Mouse (Mus musculus) adipocyte (in vitro differentiated cells): ENCODE data around the gene Tmf1.

Source experiments
- DNase-seq: peaks from one replicate; pipeline ENCODE4 v3.0.0-alpha.2; 2016; ENCODE audit warnings: low spot score

The Tmf1 gene

DNA sequence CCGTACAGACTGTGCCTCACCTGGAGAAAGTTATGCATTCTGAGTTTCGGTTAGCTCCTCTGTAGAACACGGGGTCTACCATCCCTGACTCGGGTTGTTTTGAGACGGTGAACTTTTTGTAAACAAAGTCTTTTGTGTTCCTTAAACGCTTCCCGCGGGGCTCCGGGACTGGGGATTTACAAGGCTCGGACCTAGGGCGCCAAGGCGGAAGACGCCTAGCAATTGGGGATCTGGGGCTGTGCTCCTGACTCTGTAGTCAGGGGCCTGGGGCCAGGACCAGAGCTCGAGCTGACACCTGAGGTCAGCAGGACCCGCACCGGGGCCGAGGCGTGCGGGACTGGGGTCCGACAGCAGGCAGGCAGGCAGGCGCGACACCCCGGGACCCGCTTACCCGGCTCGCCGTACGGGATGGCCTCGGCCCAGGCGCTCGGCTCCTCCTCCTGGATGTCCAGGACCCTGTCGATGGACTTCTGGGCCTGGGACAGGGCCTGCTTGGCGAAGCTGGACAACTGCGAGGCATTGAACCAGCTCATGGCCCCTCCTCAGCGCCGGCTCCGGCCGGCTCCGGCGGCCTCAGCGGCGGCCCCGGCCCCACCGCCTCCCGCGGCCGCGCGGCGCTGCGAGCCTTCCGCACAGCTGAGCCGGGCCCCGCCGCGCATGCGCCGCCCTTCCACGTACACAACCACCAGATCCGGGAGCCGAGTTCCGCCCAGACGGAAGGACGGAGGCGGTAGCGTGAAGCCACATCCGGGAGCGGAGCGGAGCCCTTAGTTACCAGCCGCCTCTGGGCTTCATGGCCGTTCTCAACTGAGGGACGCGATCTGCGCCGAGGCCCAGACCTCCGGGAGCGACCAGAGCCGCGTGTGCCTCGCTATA is at the start of gene Tmf1:
Gene Tmf1 (minus strand): TSS at position 632 of the 876 bp plus-strand sequence.
- DNase-seq, result peak; percentile 98

DNA sequence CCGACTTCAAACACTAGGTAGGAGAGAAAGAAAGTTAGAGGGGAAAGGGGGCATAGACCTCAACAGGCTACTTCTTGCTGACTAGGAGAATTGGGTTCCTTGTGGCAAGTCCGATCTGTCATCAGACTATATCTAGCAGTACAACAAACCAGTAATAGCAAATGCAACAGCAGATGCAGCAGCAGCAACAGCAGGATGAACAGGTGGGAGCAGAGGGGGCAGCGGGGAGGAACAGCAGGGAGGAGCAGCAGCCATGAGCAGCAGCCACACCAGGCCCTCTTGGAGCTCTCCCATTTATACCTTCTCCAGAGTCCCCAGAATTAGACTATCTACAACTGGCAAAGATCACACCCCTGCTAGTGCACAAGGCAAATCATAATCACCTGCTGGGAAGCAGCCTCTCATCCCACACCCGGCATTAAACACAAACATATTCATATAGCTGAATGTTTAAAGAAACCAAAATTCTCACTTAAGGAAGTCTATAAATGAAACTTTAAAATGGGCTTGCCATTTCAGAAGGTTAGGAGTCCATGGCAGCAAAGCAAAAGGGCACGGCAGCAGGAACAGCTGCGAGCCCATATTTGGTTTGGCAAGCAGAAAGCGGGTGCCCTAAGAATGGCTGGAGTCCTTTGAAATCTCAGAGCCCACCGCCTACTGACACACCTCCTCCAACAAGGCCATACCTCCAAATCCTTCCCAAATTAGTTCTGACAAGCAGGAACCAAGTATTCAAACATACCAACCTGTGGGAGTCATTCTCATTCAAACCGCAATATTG is 48.3 kb upstream of the Tmf1 start:
- DNase-seq, result no peak

DNA sequence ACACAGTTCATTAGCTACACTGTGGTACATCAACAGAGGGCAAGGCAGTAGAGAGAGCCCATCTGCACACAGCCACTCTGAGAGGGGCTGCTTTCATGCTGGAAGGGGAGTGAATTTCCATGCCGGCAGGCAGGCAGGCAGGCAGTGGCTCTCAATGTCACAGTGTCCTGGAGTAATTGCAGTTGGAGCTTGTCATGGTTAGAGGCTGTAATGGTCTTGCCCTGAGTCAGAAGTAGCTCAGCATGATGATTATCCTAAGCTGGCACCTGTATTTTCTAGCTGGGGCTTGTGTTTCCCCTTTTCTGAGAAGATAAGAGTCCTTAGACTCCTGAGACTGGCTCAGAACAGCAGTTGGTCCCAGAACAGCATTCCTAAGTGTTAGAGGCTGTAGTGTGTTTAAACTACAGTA is 47.2 kb upstream of the Tmf1 start:
- DNase-seq, result no peak

DNA sequence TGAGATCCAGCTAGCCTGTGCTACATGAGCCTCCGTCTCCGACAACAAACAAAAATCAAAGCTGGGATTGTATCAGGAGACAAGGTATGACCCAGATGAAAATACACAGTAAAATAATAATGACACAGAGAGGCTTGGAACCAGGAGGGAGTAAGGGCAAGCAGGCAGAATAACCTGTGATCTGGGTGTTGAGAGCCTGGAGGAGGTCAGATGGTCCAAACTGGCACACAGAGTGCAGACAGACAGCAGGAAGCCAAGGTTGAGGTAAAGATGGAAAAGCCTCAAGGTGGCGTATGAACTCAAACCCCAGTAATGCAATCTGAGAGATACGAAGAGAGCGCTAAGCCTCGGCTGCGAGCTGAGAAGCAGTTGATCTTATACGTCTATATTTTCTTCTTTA is 45.6 kb upstream of the Tmf1 start:
- no peak for DNase-seq

DNA sequence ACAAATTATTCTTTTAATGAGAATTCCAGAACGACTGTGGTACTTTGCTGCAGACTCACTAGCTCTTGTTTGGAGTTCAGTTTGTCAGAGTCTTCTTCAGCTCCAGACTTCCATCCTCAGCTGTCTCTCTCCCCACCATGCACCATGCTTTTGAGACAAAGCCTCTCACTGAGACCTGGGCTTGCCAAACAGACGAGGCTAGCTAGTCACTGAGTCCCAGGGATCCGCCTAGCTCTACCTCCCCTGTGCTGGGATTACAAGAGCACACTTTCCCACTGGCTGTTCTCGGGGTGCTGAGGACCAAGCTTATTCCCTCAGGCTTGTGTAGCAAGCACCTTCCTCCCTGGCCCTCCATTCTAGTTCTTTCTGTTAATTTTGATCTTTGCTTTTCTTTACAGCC is 44.6 kb upstream of the Tmf1 start:
- no peak for DNase-seq

DNA sequence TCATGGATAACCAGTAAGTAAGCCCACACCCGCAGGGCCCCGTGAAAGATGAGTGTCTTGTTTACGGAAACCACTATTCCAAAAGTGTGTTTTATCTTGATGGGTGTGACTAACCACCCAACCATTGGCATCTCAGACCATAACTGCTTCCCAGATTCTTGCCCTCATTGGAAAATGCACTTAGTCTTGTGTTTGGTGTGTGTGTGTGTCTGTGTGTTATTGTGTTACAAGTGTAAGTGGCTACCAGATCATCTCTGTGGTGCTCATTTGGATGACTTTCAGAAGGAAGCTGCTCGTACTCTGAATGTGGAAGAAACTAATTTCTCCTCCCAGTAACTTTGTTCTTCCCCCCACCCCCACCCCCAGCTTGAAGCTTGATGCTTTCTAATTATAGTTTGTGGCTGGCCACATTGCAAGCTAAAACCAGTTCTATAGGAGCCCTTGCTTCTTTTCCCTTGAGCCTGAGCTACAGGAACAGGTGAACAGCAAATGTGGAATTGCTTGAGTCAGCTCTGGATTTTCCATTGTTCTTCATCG is 44.1 kb upstream of the Tmf1 start:
- no peak for DNase-seq

DNA sequence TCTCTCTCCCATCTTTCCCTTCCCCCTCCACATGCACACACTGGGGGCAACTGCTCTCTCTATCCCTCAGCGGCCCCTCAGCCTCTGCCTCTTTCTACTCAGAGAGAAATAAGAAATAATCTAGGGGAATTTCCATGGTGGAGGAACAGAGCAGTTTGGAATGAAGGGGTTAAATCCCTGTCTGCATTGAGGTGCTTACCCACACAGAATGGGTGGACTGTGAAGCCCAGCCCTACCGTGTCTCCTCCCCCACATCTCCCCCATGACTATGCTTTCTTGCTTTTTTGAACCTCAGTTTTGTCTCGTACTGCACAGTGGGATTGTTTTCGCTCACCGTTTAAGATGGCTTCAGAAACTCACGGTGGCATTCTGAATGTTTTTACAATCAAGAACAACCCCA is 43.4 kb upstream of the Tmf1 start:
- DNase-seq, result no peak

DNA sequence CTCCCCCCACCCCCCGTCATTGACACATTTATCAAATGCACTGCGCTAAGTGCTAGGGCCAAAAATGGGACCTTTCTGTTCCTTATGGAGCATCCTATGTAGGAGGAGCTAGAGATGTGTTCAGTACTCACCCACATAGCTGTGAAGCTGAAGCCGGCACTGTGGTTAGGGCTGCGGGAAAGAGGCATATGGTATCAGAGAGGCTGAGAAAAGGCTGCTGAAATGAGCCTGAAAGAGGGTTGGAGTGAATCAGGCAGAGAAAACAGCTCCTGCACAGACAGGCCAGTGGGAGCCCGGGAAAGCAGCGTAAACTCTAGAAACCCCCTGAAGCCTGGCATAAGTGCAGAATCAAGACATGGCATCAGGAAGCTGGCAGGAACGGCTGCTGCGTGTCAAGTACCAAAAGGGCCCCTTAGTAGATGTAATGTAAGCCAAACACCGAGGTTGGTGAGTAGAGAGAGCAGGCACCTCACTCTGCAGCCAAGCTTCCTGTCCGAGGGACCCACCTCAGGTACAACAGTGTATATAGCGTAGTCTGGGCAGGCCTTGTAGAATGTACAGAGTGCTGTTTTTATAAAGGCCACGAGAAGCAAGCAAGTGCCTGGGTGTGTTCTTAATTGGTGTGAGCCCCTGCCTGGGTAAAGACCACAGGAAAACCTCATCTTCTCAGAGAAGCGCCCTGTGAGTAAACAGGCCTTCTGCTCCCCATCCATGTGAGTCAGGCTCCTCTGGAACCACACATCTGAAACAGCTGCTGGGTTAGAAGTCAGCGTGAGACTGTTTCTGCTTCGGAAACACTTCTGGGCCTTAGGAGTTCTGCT is 42.5 kb upstream of the Tmf1 start:
- no peak for DNase-seq

DNA sequence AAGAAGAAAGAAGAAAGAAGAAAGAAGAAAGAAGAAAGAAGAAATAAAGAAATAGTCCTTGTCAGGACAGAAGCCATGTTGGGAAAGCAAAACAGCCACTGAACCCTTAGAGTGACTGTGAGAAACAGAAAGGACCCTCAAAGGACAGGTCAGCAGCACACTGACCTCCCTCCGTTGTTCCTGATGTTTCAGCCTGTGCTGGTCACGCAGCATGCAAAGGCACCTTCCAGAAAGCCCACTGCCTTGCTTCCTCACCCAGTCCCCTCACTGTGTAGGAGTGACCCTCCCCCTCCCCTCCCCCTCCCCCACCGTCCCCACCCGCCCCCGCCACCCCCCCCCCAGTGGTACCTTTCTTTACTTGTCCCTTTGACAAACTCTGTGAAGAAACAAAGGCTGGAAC is 41.8 kb upstream of the Tmf1 start:
- no peak for DNase-seq

DNA sequence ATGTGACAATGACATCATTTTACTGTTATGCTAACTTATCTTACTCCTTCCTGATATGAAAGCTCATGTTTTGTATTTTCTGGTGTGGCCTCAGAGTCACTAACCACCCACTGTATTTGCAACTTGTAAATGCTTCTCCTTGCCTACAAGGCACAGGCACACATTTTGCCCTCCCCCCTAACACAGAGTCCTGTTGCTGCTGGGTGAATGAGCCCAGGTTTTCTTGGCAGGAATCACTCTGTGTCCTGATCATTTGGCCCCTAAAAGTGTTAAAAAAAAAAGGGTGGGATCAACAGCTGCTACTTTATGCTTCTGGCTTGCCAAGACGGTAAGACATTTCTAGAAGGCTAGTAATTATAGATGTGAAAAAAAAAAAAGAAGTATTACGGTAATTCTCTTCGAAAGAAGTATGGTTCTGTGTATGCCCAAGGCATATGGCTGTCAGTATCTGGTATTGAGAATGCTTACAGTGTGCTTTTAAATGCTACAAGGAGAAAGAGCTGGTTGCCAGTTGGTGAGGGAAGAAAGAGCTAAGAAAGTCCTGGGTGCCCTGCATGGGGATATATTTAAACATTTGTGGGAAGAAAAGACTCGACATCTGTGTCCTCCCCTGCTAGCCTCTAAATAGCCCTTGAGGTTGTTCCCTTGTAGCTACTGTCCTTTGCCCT is 37.4 kb upstream of the Tmf1 start:
- DNase-seq, result no peak

DNA sequence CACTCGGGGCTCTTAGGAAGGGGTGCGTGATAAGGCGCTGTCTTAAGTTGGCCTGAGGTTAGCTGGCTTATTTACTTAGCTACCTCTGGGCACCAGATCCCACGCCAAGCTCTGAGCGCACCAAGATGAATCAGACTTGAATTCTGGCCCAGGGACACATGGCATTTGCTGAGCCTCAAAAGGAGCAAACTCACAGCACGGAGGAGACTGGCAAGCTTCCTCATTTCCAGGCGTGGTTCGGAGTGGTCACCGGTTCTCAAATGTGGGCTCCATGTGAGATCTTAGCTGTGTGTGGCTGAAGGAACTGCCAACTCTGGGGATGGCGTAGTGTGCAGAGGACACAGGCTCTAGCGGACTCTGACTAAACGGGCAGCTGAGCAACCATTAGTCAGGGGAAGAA is 33.1 kb upstream of the Tmf1 start:
- peak; percentile 82 for DNase-seq

DNA sequence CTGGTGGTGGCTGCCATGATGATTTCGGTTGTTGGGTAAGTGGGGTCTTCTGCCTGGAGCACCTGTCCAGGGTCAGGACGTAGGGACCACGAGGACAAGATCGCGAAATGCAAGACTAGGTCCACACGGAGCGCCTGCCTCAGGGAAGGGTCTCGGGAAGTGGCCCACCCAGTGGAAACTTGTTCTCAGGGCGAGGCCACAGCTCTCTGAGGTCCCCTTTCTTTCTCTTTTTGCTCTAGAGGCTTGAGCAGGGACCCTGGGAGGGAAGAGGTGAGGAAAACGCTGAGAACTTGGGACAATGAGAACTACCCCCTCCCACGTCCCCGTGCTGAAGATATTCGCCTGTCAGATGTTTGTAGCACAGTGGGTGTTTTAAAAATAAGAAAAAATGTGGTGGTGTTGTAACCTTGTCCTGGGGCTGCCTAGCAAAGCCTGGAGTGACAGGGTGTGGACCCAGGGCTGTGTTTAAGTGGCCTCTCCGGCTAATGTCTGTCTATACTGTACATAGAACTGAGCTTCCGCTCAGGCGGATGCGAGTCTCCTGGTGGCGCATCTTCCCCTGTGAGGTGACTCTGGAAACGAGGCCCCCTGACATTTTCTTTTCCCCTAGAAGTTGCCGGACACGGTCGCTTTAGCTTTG is 32.2 kb upstream of the Tmf1 start:
- peak; percentile 50 for DNase-seq

DNA sequence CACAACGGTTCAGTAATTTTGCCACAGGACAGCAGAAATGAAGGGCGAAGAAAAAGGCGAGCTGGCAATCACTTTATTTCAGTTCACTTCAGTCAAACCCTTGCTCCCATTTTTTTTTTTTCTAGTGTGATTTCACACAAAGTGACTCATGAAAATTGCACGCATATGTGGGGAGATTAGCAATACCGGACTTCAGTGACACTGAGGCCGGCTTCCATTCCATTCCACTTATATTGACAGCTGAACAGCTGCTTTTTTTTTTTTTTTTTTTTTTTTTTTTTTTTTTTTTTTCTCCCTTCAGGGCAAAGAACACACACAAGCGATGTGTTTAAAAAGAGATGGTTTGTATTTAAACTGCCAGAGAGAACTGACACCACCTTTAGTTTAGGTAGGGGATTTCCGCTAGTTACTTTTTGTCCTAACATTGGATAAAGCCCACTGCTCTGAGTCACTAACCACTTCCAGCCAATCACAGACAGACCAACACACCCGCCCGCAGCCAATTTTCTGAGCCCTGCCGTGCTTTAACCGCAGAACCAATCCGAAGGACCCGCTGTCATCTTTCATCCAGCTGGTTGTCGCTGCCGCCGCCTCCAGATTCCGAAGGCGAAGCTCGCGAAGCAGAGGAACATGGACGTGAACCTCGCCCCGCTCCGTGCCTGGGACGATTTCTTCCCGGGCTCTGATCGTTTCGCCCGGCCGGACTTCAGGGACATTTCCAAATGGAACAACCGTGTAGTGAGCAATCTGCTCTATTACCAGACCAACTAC is 31.5 kb upstream of the Tmf1 start, which contains the start of gene Arl6ip5:
Gene Arl6ip5 (plus strand): TSS at position 499 of the 771 bp plus-strand sequence.
- peak; percentile 98 for DNase-seq

DNA sequence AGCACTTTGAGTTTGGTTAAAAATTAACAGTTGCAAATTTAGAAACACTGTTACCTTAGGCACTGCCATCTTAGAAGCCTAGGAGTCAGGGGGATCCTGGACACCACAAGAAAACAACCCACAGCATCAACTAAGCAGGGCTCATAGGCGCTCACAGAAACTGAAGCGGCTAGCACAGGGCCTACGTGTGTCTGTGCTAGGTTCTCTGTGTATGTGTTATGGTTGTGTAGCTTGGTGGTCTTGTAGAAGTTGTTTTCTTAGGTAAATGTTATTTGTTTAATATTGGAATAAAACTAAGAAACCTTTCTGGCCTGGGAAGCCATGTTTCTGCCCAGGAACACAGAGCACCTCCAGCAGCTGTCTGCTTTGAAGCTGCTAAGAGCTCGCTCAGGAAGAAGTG is 30.8 kb upstream of the Tmf1 start:
- no peak for DNase-seq

DNA sequence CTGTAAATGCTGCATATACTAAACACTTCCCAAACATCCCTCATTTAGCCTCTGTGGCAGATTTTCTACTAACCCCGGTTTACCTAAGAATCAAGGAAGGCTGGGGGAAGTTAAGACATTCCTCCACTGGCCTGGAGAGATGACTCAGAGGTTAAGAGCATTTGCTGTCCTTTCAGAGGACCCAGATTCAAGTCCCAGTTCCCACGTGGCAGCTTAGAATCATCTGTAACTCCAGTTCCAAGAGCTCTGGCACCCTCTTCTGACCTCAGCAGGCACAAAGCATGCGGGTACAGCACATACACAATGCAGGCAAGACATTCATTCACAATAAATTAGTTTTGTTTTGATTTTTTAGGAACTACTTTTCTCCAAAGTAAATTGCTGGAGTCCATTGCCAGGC is 30.3 kb upstream of the Tmf1 start:
- peak; percentile 55 for DNase-seq

DNA sequence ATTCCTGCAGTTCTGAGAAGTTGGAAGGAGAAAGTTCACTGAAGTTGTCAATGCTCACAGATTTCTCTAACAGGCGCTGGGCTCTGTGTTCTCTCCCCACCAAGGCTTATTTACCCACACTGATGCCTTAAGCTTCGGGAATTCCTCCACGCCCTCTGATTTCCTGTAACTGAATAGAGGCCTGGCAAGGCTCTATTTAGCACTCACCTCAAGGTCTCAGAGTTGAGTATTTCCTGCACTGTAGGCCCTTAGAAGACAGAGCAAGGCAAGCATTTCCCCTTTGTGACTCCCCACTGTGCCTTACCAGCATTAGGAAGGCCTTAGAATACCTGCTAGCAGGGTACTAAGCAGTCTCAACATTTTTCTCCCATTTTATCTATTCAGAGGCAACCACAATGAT is 29.5 kb upstream of the Tmf1 start:
- no peak for DNase-seq

DNA sequence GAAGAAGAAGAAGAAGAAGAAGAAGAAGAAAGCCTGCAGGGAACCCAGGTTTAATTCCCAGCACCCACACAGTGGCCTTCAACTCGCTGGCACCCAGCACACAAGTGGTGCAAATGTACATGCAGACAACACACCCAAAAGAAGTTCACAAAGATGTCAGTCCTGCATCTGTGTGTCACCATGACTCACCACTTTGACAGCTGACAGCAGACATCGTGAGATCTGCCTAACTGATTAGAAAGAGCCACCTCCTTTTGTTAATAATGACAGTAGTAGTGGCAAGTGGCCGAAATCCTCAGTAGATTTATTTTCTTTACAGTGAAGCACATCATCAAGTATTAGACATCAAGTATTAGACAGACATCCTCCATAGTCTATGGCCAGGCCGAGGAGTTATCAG is 28.2 kb upstream of the Tmf1 start:
- DNase-seq, result no peak

DNA sequence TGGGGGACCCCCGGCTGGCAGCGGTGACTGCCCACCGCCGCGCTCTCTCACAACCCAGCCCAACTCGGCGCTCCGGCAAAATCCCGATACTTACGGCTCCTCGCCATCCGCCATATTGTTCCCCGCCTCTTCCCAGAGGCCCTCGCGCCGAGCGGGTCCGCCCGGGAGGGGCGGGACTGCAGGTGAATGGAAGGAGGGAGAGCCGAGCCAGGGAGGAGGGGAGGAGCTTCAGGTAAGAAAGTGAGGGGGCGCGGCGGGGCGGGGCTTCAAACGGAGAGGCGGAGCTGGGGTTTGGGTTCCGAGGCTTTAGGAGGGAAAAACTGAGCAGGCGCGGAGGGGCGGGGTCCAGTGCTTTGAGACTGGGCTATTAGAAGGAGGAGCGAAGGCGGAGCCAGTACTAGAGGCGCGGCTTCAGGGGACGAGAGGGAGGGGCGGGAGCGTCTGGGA is 26.5 kb upstream of the Tmf1 start, which contains the start of gene Uba3:
Gene Uba3 (minus strand): TSS at position 209 of the 447 bp plus-strand sequence.
- peak; percentile 100 for DNase-seq

DNA sequence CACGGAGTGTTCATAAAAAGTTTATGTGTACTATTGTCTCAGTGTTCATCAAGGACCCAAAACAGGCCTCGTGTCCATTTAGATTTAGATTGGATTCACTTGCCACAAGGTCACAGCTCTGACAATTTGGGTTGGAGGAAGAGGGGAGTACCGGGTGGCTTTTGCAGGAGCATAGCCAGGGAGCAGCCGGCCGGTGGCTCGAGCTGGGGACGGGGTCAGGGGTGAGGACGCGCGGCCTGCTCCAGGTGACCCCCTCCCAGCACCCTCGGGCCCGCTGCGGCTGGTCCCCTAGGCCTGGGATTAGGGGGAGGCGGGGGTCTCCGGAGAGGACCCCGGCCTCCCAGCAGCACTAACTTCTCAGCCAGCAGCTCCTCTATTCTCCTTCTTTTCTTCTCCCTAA is 26.0 kb upstream of the Tmf1 start:
- peak; percentile 48 for DNase-seq

DNA sequence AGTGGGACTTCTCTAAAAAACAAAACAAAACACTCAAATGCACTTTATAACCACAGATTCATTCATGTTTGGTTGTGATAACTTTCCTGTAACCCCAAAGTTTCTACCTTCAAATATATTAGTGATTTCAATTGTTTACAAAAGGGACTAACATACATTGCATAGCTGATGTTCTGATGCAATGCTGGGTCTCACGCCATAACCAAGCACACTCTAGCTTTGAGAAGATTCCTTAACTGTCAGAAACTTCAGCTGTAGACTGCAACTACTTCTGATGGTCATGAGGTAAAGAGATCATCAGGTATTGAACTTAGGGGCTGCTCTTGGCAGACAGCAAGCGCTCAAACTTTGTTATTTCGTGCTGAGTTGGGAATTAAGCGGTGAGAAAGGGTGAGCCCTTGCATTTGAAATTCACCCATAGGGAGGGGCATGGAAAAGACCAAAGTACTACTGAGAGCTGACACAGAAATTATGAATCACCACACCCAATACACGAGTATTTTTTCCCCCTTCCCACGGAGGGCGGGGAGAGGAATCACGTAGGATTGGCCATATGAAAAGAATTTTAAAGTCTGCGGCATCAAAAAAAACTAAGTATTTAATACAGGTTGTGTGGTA is 25.4 kb upstream of the Tmf1 start:
- DNase-seq, result peak; percentile 40
